Mouse (Mus musculus): ENCODE data around the gene Lrriq4. TPM values are rescaled to one million over a fixed set of nuclear protein-coding genes. Genes with fewer than 3 reads are reported as not detected.

Lrriq4 gene
- total RNA-seq (2023): not detected

GRCm38 (mm10) chr3:30644207-30644606 lies at the start of gene Lrriq4:
Lrriq4 (plus strand) TSS chr3:30644507.

GRCm38 (mm10) chr3:30599711-30600545 lies 44.4 kb upstream of the Lrriq4 start, which contains the start of gene Actrt3:
Actrt3 (minus strand) TSS chr3:30599939.

DNA sequence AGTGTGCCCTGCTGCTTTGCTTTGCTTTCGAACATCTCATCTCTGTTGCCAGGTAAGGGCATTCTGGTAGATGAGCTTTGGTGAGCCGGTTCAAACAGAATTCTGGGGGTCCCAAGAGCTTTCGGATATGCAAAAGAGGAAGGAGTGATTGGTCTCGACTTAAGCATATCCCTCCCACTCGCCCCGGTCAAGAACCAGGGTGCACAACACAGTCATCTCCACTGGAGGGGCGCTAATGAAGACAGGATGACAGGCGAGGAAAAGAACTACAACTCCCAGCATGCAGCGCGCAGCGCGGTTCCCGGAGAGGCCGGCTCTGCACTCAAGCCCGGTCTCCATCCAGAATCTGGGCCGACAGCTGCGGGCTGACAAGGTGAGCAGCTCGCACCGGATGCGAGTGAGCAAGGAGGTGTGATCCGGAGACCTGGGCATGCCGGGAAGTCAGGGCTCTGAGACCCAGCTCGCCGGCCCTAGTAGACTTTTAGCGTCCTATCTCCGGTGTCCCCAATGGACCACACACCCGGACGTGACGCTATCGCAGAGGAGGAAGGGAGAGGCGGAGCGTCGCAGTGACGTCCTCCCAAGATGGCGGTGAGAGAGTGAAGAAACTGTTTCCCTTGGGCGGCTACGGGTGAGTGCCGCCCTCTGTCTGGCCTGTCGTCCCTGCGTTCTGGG lies 42.1 kb upstream of the Lrriq4 start, which contains the start of gene Mynn:
Mynn (plus strand) TSS at position 1 of the 675 bp plus-strand sequence.

DNA sequence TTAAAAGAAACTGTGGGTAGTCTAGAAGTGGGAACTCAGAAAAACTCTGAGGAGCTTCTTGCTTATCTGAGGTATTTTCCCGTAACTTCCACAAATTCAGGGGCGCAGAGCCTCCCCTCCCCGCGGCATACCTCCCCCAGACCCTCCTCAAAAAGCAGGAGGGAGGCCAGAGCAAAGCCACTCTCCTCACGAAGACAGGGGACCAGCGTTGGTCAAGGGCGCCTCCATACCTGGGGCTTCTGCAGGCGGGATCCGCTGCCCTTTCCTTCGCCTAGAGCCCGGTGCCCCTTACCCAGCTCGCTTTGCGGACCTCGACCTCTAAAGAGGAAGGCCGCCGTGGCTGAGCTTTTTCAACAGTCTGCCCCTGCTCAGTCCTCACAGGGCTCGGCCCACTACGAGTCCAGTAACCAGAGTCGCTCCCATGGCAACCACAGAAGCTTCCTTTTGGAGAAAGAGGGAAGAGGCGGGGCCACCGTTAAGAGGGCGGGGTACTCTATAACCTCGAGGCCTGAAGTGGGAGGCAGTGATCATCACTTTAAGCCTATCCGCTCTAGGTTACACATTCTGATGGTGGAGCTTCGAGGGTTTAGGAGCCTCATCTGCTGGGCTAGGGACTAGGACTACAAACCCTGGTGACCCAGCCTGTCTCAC lies 3.3 kb downstream of the Lrriq4 start, which contains the start of gene Lrrc34:
Lrrc34 (minus strand) TSS at position 430 of the 651 bp plus-strand sequence.

GRCm38 (mm10) chr3:30699711-30700505 lies 55.6 kb downstream of the Lrriq4 start, which contains the start of gene Lrrc31:
Lrrc31 (minus strand) TSS chr3:30699843.

Other genes with a start within 250 kb of the Lrriq4 start
- not detected for gene Mecom, start 96.5 kb upstream of the Lrriq4 start, total RNA-seq (2023)
- gene Actrt3, start 44.6 kb upstream of the Lrriq4 start, total RNA-seq (2023): under 1 TPM in 1 of 2 experiments, not detected in 1; 0.47 TPM
- 10 to 100 TPM; 47.4 to 53.7 TPM for gene Mynn, start 42.4 kb upstream of the Lrriq4 start, total RNA-seq (2023)
- gene Lrrc34, start 3.4 kb downstream of the Lrriq4 start, total RNA-seq (2023): not detected
- gene Lrrc31, start 55.3 kb downstream of the Lrriq4 start, total RNA-seq (2023): not detected
- gene Samd7, start 101.8 kb downstream of the Lrriq4 start, total RNA-seq (2023): not detected
- gene Sec62, start 148.4 kb downstream of the Lrriq4 start, total RNA-seq (2023): 10 to 100 TPM; 69.3 to 74.1 TPM
- 1 to 10 TPM; 1.7 to 2.4 TPM for gene Gpr160, start 211.4 kb downstream of the Lrriq4 start, total RNA-seq (2023)